ENCODE assay signal across 9 mouse cellular contexts in genomic region chr4:106841303-106841702, GRCm38 (mm10). TPM values are rescaled to one million over a fixed set of nuclear protein-coding genes. Genes with fewer than 3 reads are reported as not detected.
A peak's percentile ranks its signal among the peaks of the same experiment; 100 is the strongest.
DNase-seq lines count a peak whose midpoint lies in the region; ATAC-seq and TF ChIP-seq lines count a peak whose summit lies in the region.
"Had no signal": no experiment of that assay in that cellular context is flagged by ENCODE, and none has a peak within 500 bp of the region (broad histone marks: within the 10 kb centered on the region; RNA-seq: fewer than 3 reads in every experiment).

No protein-coding gene starts in this region.

- whole genome bisulfite sequencing in heart, embryonic 12.5 days: 29% methylated on average over 7 of the region's 7 CpGs
- WGBS in forebrain, embryonic 15.5 days: 11% methylated on average over 7 of the region's 7 CpGs
- WGBS in midbrain, embryonic 12.5 days: 5% methylated on average over 7 of the region's 7 CpGs

- TF ChIP-seq CTCF in E14TG2a.4 (conservative IDR thresholded peaks at IDR 0.05; ENCODE audit: low read length): no peak

- peak overlapping the region; percentile 90; the same call in 1 of the 2 replicates for H3K27ac ChIP-seq in heart, embryonic 12.5 days (ENCODE audit: poor library complexity, severe bottlenecking)
- peak overlapping the region; percentile 97 for H3K27ac ChIP-seq in forebrain, embryonic 15.5 days (replicated peaks)
- H3K27ac ChIP-seq in midbrain, embryonic 12.5 days (replicated peaks): peak overlapping the region; percentile 99

- no peaks in the 10 kb centered on the region for H3K27me3 ChIP-seq in heart, embryonic 12.5 days (replicated peaks)
- H3K27me3 ChIP-seq in E14TG2a.4 (ENCODE audit: insufficient read depth, low read length): 0 out of 2 replicates have a peak, but pooled peaks cover 6% of the 10 kb centered on the region
- H3K27me3 ChIP-seq in forebrain, embryonic 15.5 days: no peaks in the 10 kb centered on the region
- peaks cover 11% of the 10 kb centered on the region for H3K27me3 ChIP-seq in midbrain, embryonic 12.5 days

- no peak overlapping the region for H3K4me2 ChIP-seq in heart, embryonic 12.5 days
- H3K4me2 ChIP-seq in forebrain, embryonic 15.5 days (replicated peaks): peak overlapping the region; percentile 98; the same call in 1 of the 2 replicates
- H3K4me2 ChIP-seq in midbrain, embryonic 12.5 days (replicated peaks): peak overlapping the region; percentile 99

- no peak overlapping the region for H3K4me3 ChIP-seq in heart, embryonic 12.5 days
- H3K4me3 ChIP-seq in E14TG2a.4 (replicated peaks; ENCODE audit: low read length): peak overlapping the region; percentile 84
- no peak overlapping the region for H3K4me3 ChIP-seq in forebrain, embryonic 15.5 days
- H3K4me3 ChIP-seq in midbrain, embryonic 12.5 days: no peak overlapping the region
- H3K4me3 ChIP-seq: erythroblast, embryonic 14.5 days had no signal

- no peak for ATAC-seq in heart, embryonic 12.5 days (ENCODE audit: insufficient number of reproducible peaks, low FRiP score)
- no peak for ATAC-seq in forebrain, embryonic 15.5 days (replicated peaks)
- ATAC-seq in midbrain, embryonic 12.5 days (ENCODE audit: low FRiP score, low read depth): no peak

- no peaks in the 10 kb centered on the region for H3K9me3 ChIP-seq in heart, embryonic 12.5 days (replicated peaks)
- H3K9me3 ChIP-seq in E14TG2a.4 (ENCODE audit: low read length): no peaks in the 10 kb centered on the region
- H3K9me3 ChIP-seq in forebrain, embryonic 15.5 days: no peaks in the 10 kb centered on the region
- H3K9me3 ChIP-seq in midbrain, embryonic 12.5 days: no peaks in the 10 kb centered on the region

- peaks cover 35% of the 10 kb centered on the region for H3K4me1 ChIP-seq in heart, embryonic 12.5 days (replicated peaks)
- peaks cover 72% of the 10 kb centered on the region for H3K4me1 ChIP-seq in E14TG2a.4 (replicated peaks; ENCODE audit: low read depth, low read length)
- H3K4me1 ChIP-seq in forebrain, embryonic 15.5 days: peaks cover 51% of the 10 kb centered on the region
- peaks cover 55% of the 10 kb centered on the region for H3K4me1 ChIP-seq in midbrain, embryonic 12.5 days

- no peaks in the 10 kb centered on the region for H3K36me3 ChIP-seq in heart, embryonic 12.5 days
- H3K36me3 ChIP-seq in E14TG2a.4 (ENCODE audit: insufficient read depth, low read length): peaks cover 6% of the 10 kb centered on the region
- H3K36me3 ChIP-seq in forebrain, embryonic 15.5 days: no peaks in the 10 kb centered on the region
- H3K36me3 ChIP-seq in midbrain, embryonic 12.5 days: no peaks in the 10 kb centered on the region

- no peak for DNase-seq in heart, postnatal 14 days
- no peak for DNase-seq in ovary, postnatal 10 days (ENCODE audit: low spot score)
- DNase-seq in embryo, embryonic 10 days (ENCODE audit: low spot score): no peak
- DNase-seq in spleen, adult 18-20 months: no peak

- intact Hi-C loops in heart, postnatal 14 days (cut with DNase I): no loop called here

- peak overlapping the region; percentile 25; the same call in 1 of the 2 replicates for H3K9ac ChIP-seq in heart, embryonic 12.5 days
- peak overlapping the region; percentile 79 for H3K9ac ChIP-seq in forebrain, embryonic 15.5 days (replicated peaks)
- H3K9ac ChIP-seq in midbrain, embryonic 12.5 days (replicated peaks): 0 out of 2 replicates have a peak overlapping the region, but pooled peaks have one; percentile 85

RNA-seq across cellular contexts. Expression of gene Acot11, which starts 36.5 kb away (rescaled TPM):
- polyA plus RNA-seq in heart, embryonic 12.5 days (2016; fragmentation: Nextera tagmentation; extraction: Ambion mirVana): 4.1 and 5.6 TPM in 2 replicates
- total RNA-seq in heart, postnatal 14 days (2021): 10 to 100 TPM; 27.8 to 30.3 TPM
- polyA plus RNA-seq in forebrain, embryonic 15.5 days (2015; fragmentation: Nextera tagmentation; extraction: Ambion mirVana): 0.92 and 1.3 TPM in 2 replicates
- polyA plus RNA-seq in midbrain, embryonic 12.5 days (2016; fragmentation: Nextera tagmentation; extraction: Ambion mirVana): 1.5 and 1.6 TPM in 2 replicates

Comparison
In these comparisons a context has a peak if more than half of its experiments do, and no peak if none do; other contexts are left out.
1. H3K9ac ChIP-seq: peak in every context shown above with its lines; median percentile 85 in midbrain, embryonic 12.5 days; 79 in forebrain, embryonic 15.5 days; 25 in heart, embryonic 12.5 days.